Mouse (Mus musculus) C2C12 (cell line): ENCODE results near the gene Gatd1. TPM values are rescaled to one million over a fixed set of nuclear protein-coding genes. Genes with fewer than 3 reads are reported as not detected.

Source experiments
- H3K27me3 ChIP-seq: one replicate; pipeline ENCODE4 v1.6.1; 2011; ENCODE audit not compliant: control insufficient read depth, insufficient read depth, insufficient read length
- H3K36me3 ChIP-seq: one replicate; pipeline ENCODE4 v1.6.1; 2011; ENCODE audit not compliant: control insufficient read depth, insufficient read depth
- H3K4me3 ChIP-seq: one replicate; pipeline ENCODE4 v1.5.1; 2011; ENCODE audit warnings: mild to moderate bottlenecking, control low read depth; ENCODE audit not compliant: poor library complexity, insufficient read depth, severe bottlenecking
- H3K79me2 ChIP-seq: one replicate; pipeline ENCODE4 v1.6.1; 2011; ENCODE audit not compliant: control insufficient read depth, insufficient read depth
- H3K79me3 ChIP-seq: one replicate; pipeline ENCODE4 v1.6.1; 2011; ENCODE audit warnings: low read depth, control low read depth
- H3ac ChIP-seq: one replicate; pipeline ENCODE3; 2011; ENCODE audit warnings: low read depth; ENCODE audit not compliant: control insufficient read depth, insufficient read length
- CEBPB ChIP-seq: IDR thresholded peaks from one replicate; pipeline ENCODE4 v1.6.1; 2011; ENCODE audit warnings: low read depth, mild to moderate bottlenecking, control low read depth, moderate library complexity
- CTCF ChIP-seq: IDR thresholded peaks from one replicate; pipeline ENCODE4 v1.5.1; 2011; ENCODE audit not compliant: control insufficient read depth, insufficient read depth, insufficient read length
- FOSL1 ChIP-seq: IDR thresholded peaks from one replicate; pipeline ENCODE4 v1.8.0; 2011; ENCODE audit warnings: mild to moderate bottlenecking, low read length; ENCODE audit not compliant: poor library complexity, insufficient read depth, severe bottlenecking
- MAX ChIP-seq: IDR thresholded peaks from one replicate; pipeline ENCODE4 v1.6.1; 2011; ENCODE audit warnings: mild to moderate bottlenecking, control low read depth
- MYOD1 ChIP-seq: IDR thresholded peaks from one replicate; pipeline ENCODE4 v1.6.1; 2011; ENCODE audit warnings: low read depth; ENCODE audit not compliant: control insufficient read depth, insufficient read length
- MYOG ChIP-seq: IDR thresholded peaks from one replicate; pipeline ENCODE4 v1.6.1; 2011; ENCODE audit not compliant: control insufficient read depth, insufficient read length; ENCODE audit errors: extremely low read depth
- USF1 ChIP-seq: IDR thresholded peaks from one replicate; pipeline ENCODE4 v1.6.1; 2011; ENCODE audit warnings: low read depth, mild to moderate bottlenecking, control low read depth, moderate library complexity
- polyA plus RNA-seq: library from polyadenylated mRNA; unstranded; fragments of >200 nt; fragmentation: generic; extraction: Trizol; gene quantifications from one replicate; pipeline ENCODE4 v1.2.1, GENCODE M21; 2012; ENCODE audit warnings: missing spikeins

The Gatd1 gene
- polyA plus RNA-seq, 1 experiment, result 14.9 TPM

- no peak overlapping the region for H3ac ChIP-seq
- peaks cover 22% of the 10 kb centered on the region for H3K79me2 ChIP-seq
- peaks cover 5% of the 10 kb centered on the region for H3K36me3 ChIP-seq
- H3K27me3 ChIP-seq, result no peaks in the 10 kb centered on the region
- no peak overlapping the region for H3K4me3 ChIP-seq
- peaks cover 7% of the 10 kb centered on the region for H3K79me3 ChIP-seq
- TF ChIP-seq CTCF, result no peak
- TF ChIP-seq FOSL1, result no peak
- no peak for TF ChIP-seq MAX
- TF ChIP-seq USF1, result no peak
- no peak for TF ChIP-seq CEBPB
- no peak for TF ChIP-seq MYOG
- no peak for TF ChIP-seq MYOD1
Measured at GRCm38 (mm10) chr7:141431434-141432185, 17.7 kb upstream of the Gatd1 start.

DNA sequence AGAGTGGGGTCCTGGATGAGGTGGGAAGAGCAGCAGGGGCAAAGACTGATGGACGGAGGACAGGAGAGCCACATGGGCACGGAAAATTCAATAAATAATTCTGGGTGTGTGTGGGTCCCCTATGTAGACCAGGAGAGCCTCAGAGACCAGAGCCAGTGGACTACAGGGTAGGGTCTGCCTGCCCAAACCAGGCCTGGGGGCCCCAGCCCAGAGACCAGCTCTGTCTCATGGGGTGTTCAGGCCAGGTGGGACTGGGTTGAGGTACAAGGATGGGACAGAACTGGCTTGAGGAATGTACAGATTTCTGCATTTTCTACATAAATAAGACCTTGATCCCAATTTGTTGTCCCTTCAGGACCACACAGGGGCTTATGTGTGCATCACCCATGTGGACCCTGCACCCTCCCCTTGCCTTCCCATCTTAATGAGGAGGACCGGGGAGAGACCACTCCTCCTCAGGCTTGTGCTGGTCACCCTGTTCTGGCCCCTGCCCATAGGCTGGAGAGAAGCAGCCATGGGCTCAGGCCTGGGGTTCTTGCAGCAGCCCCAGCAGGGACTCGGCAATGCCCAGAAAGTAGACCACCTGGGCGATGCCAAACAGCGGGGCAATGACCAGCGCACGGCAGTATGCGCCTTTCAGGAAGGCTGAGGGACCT, 16.8 kb upstream of the Gatd1 start:
- no peak for TF ChIP-seq CEBPB
- no peak for TF ChIP-seq USF1
- TF ChIP-seq MAX, result no peak
- TF ChIP-seq MYOD1, result no peak
- TF ChIP-seq CTCF, result no peak
- no peak for TF ChIP-seq FOSL1
- TF ChIP-seq MYOG, result no peak
- H3K4me3 ChIP-seq, result no peak overlapping the region
- peaks cover 3% of the 10 kb centered on the region for H3K79me3 ChIP-seq
- peaks cover 13% of the 10 kb centered on the region for H3K79me2 ChIP-seq
- H3ac ChIP-seq, result no peak overlapping the region
- H3K27me3 ChIP-seq, result no peaks in the 10 kb centered on the region
- peaks cover 5% of the 10 kb centered on the region for H3K36me3 ChIP-seq

- H3K79me3 ChIP-seq, result peaks cover 3% of the 10 kb centered on the region
- no peak overlapping the region for H3ac ChIP-seq
- H3K79me2 ChIP-seq, result peaks cover 8% of the 10 kb centered on the region
- TF ChIP-seq CEBPB (no peak), FOSL1 (no peak), MYOD1 (no peak), USF1 (no peak), MYOG (no peak), CTCF (no peak), MAX (no peak)
- H3K4me3 ChIP-seq, result no peak overlapping the region
- peaks cover 5% of the 10 kb centered on the region for H3K36me3 ChIP-seq
- H3K27me3 ChIP-seq, result no peaks in the 10 kb centered on the region
Measured at GRCm38 (mm10) chr7:141429840-141430584, 16.1 kb upstream of the Gatd1 start.

GRCm38 (mm10) chr7:141429310-141429709, 15.4 kb upstream of the Gatd1 start, which contains the start of gene Cend1:
Cend1 (minus strand) TSS chr7:141429491.
- no peaks in the 10 kb centered on the region for H3K79me3 ChIP-seq
- H3ac ChIP-seq, result no peak within 1 kb of the TSS
- H3K36me3 ChIP-seq, result peaks cover 5% of the 10 kb centered on the region
- TF ChIP-seq MYOD1 (no peak), CEBPB (no peak), CTCF (no peak), USF1 (no peak), FOSL1 (no peak), MYOG (no peak), MAX (no peak)
- H3K27me3 ChIP-seq, result no peaks in the 10 kb centered on the region
- no peak within 1 kb of the TSS for H3K4me3 ChIP-seq
- peaks cover under 1% of the 10 kb centered on the region for H3K79me2 ChIP-seq

DNA sequence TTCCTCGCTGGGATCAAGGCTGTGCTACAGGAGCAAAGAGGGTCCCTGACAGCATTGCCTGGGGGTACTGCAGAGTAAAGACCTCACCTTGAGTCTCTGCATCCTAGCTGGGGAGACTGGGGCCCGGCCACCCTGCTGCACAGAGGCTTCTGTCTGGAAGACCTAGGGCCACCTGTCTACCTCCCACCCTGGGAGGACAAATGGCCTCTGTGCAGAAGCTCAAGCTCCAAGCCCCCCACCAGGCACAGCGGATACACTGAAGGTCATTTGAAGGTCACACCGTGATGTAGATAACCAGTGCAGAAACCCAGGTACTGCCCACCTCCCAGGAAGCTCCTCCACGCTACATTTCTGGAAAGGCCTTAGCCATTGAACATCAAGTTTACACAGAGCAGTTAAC, 14.8 kb upstream of the Gatd1 start:
- Histone ChIP-seq H3K36me3 (no peaks in the 10 kb centered on the region), H3ac (no peak overlapping the region), H3K79me2 (no peaks in the 10 kb centered on the region), H3K79me3 (no peaks in the 10 kb centered on the region), H3K4me3 (no peak overlapping the region), H3K27me3 (no peaks in the 10 kb centered on the region)
- TF ChIP-seq CEBPB, result no peak
- no peak for TF ChIP-seq MYOD1
- TF ChIP-seq USF1, result no peak
- TF ChIP-seq CTCF, result no peak
- no peak for TF ChIP-seq FOSL1
- TF ChIP-seq MYOG, result no peak
- no peak for TF ChIP-seq MAX
